Mouse (Mus musculus) small intestine, adult 2 months (tissue): ENCODE results near the gene Traf6. TPM values are rescaled to one million over a fixed set of nuclear protein-coding genes. Genes with fewer than 3 reads are reported as not detected.

Experiments used
- H3K27ac ChIP-seq: fragments of 200-500 bp; 2 replicates; pipeline ENCODE4 v1.5.1; 2012; ENCODE audit warnings: low read depth, low read length, control low read depth, inconsistent platforms; ENCODE audit not compliant: insufficient read depth
- H3K27me3 ChIP-seq: fragments of 200-500 bp; 2 replicates; pipeline ENCODE4 v1.6.1; 2012; ENCODE audit warnings: mild to moderate bottlenecking, moderate library complexity, low read length, inconsistent platforms; ENCODE audit not compliant: control insufficient read depth, insufficient read depth
- H3K36me3 ChIP-seq: fragments of 200-500 bp; 2 replicates; pipeline ENCODE4 v1.6.1; 2012; ENCODE audit warnings: mild to moderate bottlenecking, low read length, control low read depth, inconsistent platforms; ENCODE audit not compliant: control insufficient read depth, insufficient read depth
- H3K4me1 ChIP-seq: fragments of 200-500 bp; 2 replicates; pipeline ENCODE4 v1.6.1; 2012; ENCODE audit warnings: low read length, inconsistent platforms, mixed read lengths; ENCODE audit not compliant: control insufficient read depth, insufficient read depth, insufficient read length
- H3K4me3 ChIP-seq: fragments of 200-500 bp; 2 replicates; pipeline ENCODE4 v1.5.1; 2012; ENCODE audit warnings: low read depth, mild to moderate bottlenecking, control low read depth, inconsistent platforms, low read length, moderate library complexity
- CTCF ChIP-seq: fragments of 200-500 bp; IDR thresholded peaks from 2 replicates; pipeline ENCODE4 v1.5.1; 2012; ENCODE audit warnings: low read depth, mild to moderate bottlenecking, control low read depth, inconsistent platforms, low read length, moderate library complexity, mixed read lengths; ENCODE audit not compliant: insufficient replicate concordance, insufficient read length; ENCODE audit errors: extremely low read depth
- POLR2A ChIP-seq: fragments of 200-500 bp; IDR thresholded peaks from 2 replicates; pipeline ENCODE4 v1.6.1; 2012; ENCODE audit warnings: low read depth, mild to moderate bottlenecking, control low read depth, inconsistent platforms, low read length, moderate library complexity
- WGBS: fragments of 180-500 bp; shearing (Covaris S2); methylation state at CpG from one replicate; pipeline ENCODE4 v1.1.7; 2018; 5-methylcytosine and 5-hydroxymethylcytosine counted together
- polyA plus RNA-seq: library from polyadenylated mRNA; depleted of rRNA; stranded (reverse); fragments of >200 nt; gene quantifications from 2 replicates; pipeline ENCODE4 v1.2.3, GENCODE M21; 2012

Gene Traf6
- polyA plus RNA-seq, 1 experiment: 5.6 TPM

DNA sequence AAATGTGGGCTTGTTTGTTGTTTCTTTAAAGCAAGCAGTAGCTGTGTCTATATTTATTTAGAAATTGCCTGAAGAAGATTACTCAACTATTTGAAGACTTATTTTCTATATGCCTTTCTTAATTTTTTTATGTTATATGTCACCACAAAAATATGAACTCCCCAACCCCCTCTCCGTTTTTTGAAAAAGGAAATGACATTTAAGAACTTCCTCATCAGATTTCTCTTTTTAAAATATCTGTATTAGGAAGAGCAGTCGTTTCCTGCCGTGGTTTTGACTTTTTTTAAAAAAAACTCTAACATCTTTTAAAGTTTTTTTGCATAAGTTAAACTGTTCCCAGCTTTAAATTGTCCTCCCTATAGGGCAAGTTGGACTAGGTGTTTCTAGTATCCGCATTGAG, 21.1 kb downstream of the Traf6 start:
- H3K36me3 ChIP-seq: peaks cover 33% of the 10 kb centered on the region
- no peaks in the 10 kb centered on the region; the same call in 1 of the 2 replicates for H3K27me3 ChIP-seq
- TF ChIP-seq CTCF (no peak), POLR2A (no peak)
- H3K27ac ChIP-seq: no peak overlapping the region
- WGBS: 77% methylated on average over 4 of the region's 4 CpGs
- H3K4me1 ChIP-seq: no peaks in the 10 kb centered on the region
- H3K4me3 ChIP-seq: no peak overlapping the region

DNA sequence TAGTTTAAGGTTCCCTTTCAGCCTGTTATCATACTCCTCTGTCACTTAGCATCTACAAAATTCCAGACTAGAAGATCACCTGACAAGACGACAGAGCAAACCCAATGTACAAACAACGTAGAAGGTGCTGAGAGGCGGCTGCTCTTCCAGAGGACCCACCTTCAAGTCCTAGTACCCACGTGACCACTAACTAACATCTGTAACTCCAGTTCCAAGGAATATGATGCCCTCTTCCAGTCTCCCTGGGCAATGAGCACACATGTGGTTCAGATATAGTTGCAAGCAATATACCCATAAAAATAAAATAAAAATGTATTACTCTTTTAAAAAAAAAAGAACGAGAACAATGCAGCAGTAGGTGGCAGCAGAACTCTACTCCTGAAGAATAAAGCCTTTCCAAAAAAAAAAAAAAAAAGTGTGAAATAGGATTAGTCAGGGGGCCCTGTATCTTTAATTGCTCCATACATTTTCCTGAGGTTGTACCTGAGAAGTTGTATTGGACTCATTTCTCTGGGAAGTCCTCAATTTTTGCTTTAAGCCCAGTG, 27.8 kb downstream of the Traf6 start:
- no peak for TF ChIP-seq POLR2A
- TF ChIP-seq CTCF: no peak
- H3K4me3 ChIP-seq: no peak overlapping the region
- H3K27ac ChIP-seq: no peak overlapping the region
- H3K4me1 ChIP-seq: no peaks in the 10 kb centered on the region
- H3K36me3 ChIP-seq: no peaks in the 10 kb centered on the region
- 34% methylated on average over 5 of the region's 5 CpGs for WGBS
- peaks cover 3% of the 10 kb centered on the region; the same call in 1 of the 2 replicates for H3K27me3 ChIP-seq

DNA sequence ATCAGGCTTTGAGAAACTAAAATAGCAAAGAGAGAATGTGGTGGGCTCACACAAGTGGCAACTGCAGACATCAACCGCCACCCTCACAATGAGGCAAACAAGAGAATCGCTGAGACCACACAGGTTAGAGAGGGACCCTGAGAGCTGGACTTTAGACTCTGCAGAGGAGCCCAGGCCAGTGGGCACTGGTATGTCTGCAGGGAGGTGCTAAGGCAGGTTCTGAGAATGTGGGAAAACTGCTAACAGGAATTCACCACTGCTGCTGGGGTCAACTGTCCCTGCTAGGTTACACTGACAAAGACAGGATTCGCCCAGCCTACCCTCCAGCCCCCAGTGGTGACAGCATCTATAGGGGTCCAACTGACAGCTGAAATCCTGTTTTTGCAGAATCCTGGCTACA, 33.4 kb downstream of the Traf6 start:
- no peak for TF ChIP-seq CTCF
- no peak for TF ChIP-seq POLR2A
- no peak overlapping the region for H3K27ac ChIP-seq
- WGBS: 80% methylated on average over 3 of the region's 3 CpGs
- peaks cover 3% of the 10 kb centered on the region; the same call in 1 of the 2 replicates for H3K27me3 ChIP-seq
- H3K4me1 ChIP-seq: no peaks in the 10 kb centered on the region
- no peaks in the 10 kb centered on the region for H3K36me3 ChIP-seq
- H3K4me3 ChIP-seq: no peak overlapping the region

DNA sequence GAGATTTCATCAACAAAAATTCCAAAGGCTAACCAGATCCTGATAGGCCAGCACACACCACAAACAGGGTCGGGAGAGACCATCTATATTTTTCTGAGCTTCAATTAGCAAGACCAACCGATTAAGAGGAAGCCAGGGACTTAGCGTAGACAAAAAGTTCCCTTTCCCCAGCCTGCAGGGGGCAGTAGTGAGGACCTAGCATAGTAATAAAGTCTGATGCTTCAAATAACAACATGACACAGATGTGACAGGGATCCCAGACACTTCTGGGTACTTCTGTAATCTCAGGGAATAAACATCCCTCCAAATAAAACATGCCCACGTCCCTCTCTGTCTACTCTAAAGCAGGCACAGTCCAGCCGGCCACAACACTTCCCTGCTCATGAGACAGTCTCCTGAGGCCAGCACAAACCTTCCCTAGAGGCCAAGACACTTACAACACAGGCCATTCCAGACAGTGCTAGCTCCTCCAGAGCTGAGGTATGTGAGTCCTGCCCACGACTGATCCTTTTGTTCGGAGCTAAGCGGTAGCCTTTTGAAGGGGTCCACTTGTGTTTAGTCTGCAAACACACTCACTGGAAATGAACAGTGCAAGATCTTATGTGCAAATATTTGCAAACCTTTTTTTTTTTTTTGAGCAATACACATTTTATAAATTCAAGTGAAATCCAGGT, 37.6 kb downstream of the Traf6 start:
- TF ChIP-seq POLR2A (no peak), CTCF (peak; percentile 20; the same call in 1 of the 2 replicates)
- H3K4me3 ChIP-seq: no peak overlapping the region
- H3K36me3 ChIP-seq: no peaks in the 10 kb centered on the region
- H3K27me3 ChIP-seq: no peaks in the 10 kb centered on the region
- H3K27ac ChIP-seq: no peak overlapping the region
- WGBS: 77% methylated on average over 8 of the region's 8 CpGs
- no peaks in the 10 kb centered on the region for H3K4me1 ChIP-seq

DNA sequence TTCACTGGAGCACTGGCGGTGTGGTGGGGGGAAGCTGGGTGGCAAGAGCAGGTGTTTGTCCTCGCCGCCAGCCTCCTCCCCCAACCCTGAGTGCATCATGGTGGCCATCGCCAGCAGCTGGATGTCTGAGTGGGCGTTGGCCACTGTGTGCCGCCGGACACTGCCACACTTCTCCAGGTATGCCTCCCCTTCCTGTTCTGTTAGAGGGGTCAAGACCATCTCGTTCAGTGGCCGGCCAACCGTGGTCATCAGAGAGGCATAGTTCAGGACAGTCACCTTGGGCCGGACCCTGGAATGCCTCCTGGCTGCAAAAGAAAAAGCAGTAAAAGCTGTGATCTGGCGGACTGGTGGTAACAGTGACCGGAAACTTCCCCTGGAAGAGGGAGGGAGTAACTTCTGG, 38.9 kb downstream of the Traf6 start:
- H3K36me3 ChIP-seq: no peaks in the 10 kb centered on the region
- no peak overlapping the region for H3K27ac ChIP-seq
- no peaks in the 10 kb centered on the region for H3K27me3 ChIP-seq
- no peak overlapping the region for H3K4me3 ChIP-seq
- no peak for TF ChIP-seq CTCF
- TF ChIP-seq POLR2A: no peak
- WGBS: 89% methylated on average over 13 of the region's 13 CpGs
- no peaks in the 10 kb centered on the region for H3K4me1 ChIP-seq

DNA sequence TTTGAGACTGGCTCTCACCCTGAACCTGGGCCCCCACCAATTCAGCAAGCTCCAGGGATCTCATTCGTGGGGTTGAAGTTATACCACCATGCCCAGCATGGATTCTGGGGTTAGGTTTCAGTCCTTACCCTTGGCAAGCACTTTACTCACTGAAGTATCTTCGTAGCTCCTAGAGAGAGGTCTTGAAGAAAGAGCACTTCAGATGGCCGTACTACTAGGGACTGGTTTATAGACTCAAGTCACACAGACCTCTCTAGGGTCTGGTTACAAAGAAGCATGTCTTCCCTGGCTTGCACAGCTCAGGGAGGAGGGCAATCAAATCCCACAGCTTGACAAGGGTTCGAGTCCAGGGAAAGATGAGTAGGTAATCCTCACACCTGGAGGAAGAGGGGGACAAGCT, 43.6 kb downstream of the Traf6 start:
- Histone ChIP-seq H3K27ac (no peak overlapping the region), H3K4me3 (no peak overlapping the region), H3K36me3 (no peaks in the 10 kb centered on the region), H3K27me3 (no peaks in the 10 kb centered on the region), H3K4me1 (no peaks in the 10 kb centered on the region)
- TF ChIP-seq POLR2A: no peak
- TF ChIP-seq CTCF: no peak
- 85% methylated on average over 4 of the region's 4 CpGs for WGBS

DNA sequence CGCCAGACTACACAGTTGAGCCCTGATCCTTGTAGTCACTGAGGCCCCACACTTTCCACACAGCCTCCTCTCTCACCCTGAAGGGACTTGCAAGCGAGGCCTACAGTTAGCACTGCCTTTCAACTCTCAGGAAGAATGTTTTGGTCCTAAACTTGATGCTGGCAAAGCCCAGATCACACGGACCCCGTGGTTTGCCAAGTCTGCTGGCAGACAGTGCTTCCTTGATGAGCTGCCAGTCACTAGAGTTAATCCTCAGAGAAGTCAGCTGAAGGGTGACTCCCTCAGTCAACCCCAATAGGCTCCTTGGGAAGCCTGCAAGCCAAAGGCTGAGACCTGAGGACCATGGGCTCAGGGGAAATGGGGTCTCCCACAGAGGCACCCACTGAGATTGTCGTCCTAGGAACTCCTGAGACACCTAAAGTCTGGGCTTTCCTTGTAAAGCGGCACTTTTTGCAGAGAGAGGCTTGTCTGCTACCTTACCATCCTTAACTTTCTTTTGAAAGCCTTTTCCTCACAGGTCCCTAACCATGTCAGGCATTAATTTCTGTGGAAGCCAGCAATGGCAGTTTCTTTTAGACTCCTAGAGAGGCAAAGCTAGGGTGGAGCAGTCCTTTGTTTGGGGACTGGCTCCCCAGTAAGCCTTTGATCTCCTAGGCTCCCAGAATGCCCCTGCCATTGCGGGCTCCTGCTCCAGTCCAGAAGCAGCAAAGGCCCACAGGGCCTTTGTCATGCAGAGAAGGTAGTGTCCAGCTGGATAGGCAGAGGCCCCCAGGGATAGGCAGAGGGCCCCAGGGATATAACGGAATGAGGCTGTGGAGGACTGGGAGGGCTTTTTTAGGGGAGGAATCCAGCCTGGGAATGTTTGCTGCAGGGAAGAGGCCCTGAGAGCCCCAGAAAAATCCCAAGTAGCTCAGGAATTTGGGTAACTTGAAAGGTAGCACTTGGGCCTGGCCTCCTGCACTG, 44.4 kb downstream of the Traf6 start:
- Histone ChIP-seq H3K36me3 (no peaks in the 10 kb centered on the region), H3K4me1 (no peaks in the 10 kb centered on the region), H3K27me3 (no peaks in the 10 kb centered on the region), H3K27ac (no peak overlapping the region), H3K4me3 (no peak overlapping the region)
- WGBS: 71% methylated on average over 8 of the region's 8 CpGs
- TF ChIP-seq POLR2A: no peak
- no peak for TF ChIP-seq CTCF
